Mouse (Mus musculus) regulatory T cell (primary cell): ENCODE results near the gene Spink4.

Experiments
- in situ Hi-C: fragments of 300-600 bp; cut with MboI, MseI; formaldehyde crosslinking; loops from one replicate; pipeline ENCODE4 v1.15.1; 2025; ENCODE audit warnings: high pct_unique_total_duplicates

Spink4 gene

DNA sequence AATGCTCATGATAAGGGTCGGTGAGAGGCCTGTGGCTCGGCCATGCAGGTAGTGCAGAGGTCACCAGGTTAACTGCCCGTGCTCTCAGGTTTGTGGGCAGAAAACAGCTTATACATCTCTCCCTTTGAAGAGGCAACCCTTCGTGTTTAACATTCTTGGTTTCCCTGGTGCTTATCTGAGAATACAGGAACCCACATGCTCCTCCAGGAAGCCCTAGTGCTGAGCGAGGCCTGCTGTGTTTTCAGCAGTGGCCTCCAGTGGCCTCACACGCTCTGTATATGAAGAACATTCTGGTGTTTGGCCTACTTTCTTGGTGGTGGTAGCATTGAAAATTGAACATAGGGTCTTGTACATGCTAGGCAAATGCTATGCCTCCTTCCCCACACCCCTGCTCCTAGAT is 36.1 kb downstream of the Spink4 start:
- in situ Hi-C loops = no loop called here

DNA sequence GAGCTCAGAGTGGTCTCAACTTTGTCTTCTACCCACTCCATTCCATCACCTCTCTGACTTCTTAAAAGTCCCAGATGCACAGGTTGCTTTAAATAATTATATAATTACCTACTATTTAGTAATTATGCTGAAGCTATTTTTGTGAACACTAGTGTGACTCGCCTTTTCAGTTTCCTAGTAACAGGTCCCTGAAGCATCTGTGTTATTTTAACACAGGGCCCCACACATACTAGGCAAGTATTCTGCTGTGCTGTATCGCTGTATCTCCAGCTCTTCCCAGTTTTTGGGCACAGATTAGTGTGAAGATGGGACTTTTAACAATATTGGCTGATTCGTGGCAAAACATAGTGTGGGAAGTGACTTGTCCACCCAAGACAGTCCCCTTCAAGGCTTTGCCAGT is 43.7 kb downstream of the Spink4 start:
- in situ Hi-C loops = no loop called here

DNA sequence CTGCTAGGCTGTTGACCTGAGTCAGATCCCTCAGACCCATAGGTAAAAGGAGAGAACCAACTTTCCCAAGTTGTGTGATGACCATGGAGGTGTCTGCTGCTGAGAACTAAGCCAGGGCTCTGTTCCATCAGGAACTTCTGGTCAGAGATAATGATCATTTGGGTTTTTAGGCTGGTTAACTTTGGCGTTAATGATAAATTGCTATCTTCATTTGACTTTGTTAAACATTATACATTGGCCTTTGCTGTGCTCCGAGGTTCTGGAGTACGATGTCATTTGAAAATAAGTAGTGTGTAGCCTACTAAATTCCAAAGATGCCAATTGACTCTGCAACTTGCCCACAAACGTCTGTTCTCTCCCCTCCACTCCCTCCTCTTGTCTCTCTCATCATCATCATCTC is 49.3 kb downstream of the Spink4 start:
- in situ Hi-C loops = no loop called here

DNA sequence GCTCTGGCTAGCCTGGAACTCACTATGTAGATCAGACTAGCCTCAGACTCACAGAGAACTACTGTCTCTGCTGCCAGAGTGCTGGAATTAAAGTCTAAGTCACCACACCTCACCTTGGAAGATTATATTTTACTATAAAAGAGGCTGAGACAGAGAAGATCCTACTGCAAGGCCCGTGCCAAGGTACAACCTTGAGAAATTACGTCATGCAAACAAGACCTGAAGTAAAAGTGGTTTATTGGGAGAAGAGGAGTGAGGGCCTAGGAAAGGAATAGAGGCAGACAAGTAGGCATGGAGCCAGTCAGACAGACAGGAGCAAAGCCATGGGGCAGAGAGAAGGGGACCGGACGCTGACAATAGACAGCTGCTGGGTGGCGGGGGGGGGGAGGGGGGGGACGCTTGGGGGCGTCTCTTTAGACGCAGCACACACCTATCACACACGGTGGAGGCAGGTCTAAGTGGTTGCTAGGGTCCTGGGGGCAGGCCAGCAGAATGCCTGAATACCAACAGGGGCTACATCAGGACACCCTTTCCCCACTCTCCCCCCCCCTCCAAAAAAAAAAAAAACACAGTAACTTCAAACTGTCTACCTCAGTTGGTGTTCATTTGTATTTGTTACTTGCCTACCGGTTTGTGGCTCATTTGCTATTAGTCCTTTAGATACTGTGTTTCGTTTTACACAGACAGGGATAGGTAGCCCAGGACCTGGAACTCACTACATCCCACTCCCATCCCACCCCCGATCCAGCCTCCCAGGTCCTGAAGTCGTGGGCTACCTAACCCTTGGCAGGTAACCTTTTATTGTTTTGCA is 50.1 kb downstream of the Spink4 start:
- in situ Hi-C loops = no loop called here

DNA sequence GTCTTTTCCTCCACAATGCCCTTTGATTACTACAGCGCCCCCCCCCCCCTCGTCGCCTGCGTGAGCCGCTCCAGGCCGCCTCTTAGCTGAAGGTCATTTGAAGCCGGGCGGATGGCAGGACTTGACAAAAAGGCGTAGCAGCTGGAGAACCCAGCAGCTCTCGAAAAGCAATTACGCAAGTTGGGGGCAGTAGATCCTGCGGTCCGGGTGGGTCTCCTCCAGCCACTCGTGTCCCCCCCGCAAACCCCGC is 50.7 kb downstream of the Spink4 start:
- in situ Hi-C loops = no loop called here

DNA sequence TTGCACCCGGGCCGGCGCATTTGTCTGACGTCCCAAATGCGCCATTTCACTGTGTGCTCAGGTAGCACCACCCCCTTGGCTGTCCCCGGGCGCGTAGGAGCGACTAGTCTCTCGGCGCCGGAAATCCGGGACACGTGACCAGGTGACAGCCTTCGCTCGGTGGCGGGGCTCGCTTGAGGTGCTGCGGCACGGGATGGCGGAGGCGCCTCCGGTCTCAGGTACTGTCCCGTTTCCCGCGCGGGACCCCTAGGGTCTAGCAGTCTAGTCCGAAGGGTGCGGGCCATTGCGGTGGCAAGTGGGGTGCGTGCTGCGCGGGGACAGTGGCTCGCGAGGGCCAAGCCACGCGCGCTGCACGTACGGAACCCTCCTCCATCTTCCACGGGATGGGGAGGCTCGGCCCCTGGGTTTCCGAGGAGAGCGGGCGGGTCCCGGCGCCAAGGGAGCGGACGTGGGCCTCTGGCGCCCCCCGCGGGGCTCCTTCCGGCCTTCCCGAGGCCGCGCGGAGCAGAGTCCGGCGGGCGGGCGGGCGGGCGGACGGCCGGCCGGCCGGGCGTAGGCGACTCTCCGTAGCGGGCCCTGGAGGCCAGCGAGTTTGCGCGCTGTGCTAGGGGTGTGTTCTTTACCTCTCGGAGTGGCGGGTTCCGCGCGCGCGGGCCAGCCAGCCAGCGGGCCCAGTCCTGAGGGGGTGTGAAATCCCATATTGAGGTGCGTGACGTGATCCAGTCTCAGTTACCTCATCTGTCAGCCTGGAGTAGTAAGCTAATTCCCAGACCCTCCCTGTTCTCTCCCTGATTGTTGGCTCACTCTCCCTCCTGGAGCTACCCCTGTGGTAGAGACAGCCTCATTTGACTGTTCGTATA is 51.2 kb downstream of the Spink4 start, which contains the start of gene Nfx1:
Gene Nfx1, plus strand, starts transcription at position 65 of the 860 bp plus-strand sequence.
- in situ Hi-C loops = no loop called here

DNA sequence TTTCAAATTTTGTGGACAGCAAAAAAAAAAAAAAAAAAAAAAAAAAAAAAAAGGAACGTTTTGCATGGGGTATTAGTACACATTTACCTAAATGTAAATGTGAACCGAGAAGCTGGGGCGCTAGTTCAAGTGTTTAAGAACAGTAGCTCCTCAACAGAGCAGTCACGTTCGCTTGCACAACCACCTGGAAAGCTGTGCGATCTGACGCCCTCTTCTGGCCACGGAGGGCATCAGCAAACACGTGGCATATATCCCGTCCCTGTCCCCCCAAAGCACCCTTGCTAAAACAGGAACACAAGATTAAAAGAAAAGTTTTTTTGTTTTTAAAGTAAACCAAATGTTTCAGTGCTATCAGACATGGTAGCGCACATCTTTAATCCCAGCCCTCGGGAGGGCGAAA is 51.9 kb downstream of the Spink4 start:
- in situ Hi-C loops = no loop called here

DNA sequence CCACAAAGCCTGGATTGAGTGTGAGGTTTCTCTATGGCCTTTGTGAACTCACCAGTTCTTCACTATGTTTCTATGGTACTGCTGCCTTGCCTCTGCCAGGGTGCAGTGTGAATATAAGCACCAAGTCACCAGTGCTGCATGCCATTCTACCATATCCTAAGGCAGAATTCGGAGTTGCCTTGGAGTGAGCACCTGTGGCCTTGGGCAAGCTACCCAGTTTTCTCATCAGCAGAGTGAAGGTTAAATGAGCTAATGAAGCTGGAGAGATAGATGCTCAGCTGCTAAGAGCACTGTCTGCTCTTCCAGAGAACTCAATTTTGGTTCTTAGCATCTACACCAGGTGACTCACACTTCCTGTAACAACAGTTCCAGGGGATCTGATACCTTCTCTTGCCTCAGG is 54.2 kb downstream of the Spink4 start:
- in situ Hi-C loops = no loop called here

DNA sequence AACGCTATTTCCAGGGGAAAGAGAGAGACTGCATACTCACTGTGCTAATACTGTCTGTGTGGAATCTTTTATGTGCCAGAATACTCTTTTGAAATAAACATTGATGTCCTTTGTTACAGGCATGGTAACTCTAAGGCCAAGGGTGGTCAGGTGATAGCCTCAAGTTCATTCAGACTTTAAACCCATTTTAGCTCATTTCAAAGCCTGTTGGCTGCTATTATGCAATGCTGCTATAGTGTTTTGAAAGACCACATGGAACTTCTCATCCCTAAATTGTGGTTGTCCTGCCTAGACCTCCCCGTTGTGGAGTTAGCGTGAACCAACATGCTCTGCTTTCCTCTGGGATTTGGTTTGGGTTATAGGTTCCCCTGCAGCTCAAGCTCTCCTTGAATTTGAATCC is 55.8 kb downstream of the Spink4 start:
- in situ Hi-C loops = no loop called here

DNA sequence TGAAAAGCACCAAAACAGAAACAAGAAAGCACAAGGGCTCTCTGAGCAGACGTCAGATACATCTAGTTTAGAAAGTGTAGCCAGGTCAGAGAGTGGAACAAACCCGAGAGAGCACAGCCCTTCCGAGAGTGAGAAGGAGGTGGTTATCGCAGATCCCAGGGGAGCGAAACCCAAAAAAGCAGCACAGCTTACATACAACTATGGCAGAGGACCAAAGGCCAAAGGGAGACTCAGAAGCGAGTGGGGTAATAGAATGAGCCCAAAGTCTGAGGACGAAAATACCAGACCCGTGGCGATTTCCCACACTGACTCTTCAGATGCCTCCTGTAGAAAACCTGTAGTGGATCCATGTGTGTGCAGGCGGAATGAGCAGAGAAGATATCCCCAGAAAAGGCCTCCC is 56.8 kb downstream of the Spink4 start:
- in situ Hi-C loops = no loop called here

DNA sequence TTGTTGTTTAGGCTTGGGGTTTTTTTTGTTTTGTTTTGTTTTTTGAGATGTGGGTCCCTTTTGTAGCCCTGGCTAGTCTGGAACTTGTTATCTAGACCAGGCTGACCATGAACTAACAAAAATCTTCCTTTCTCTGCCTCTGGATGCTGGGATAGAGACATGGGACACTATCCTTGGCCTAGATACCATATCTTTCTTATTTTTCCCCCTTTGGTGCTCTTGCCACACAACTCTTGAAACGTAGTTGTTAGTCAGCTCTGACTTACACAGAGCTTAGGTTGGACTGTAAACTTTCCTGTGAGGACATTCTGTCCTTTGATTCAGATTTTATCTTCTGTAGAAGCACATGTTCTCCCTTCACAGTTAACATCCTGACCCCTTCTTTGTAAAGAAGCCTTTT is 59.6 kb downstream of the Spink4 start:
- in situ Hi-C loops = no loop called here
